Mouse (Mus musculus) erythroid progenitor cell, adult 5-6 weeks (primary cell): ENCODE measurements around the gene Svs1. TPM values are rescaled to one million over a fixed set of nuclear protein-coding genes. Genes with fewer than 3 reads are reported as not detected.

Experiments used
- total RNA-seq, 2 experiments: library from RNA; stranded (forward) in 1 of 2; stranded (reverse) in 1 of 2; fragments of 150-400 nt in 1 of 2; fragments of 186-747, 209-891 nt in 1 of 2; gene quantifications; 2 replicates each; pipeline versions ENCODE4 v1.2.3 to v1.2.4; 2015 to 2017; ENCODE audit warnings: low replicate concordance in 2 of 2

Svs1 gene
- total RNA-seq, 2 experiments from 2014 or later, result not detected

Other genes starting within 250 kb of the Svs1 start
- gene Gimap1, start 247.8 kb upstream of the Svs1 start, total RNA-seq (2015; ENCODE audit: low replicate concordance), result 4.3 and 7.1 TPM in 2 replicates
- 3.6 and 4.3 TPM in 2 replicates for gene Gimap1, start 247.8 kb upstream of the Svs1 start, total RNA-seq (2017; ENCODE audit: low replicate concordance)
- gene Gimap5, start 240.7 kb upstream of the Svs1 start, total RNA-seq (2015; ENCODE audit: low replicate concordance), result 8.0 and 23.4 TPM in 2 replicates
- 2.8 and 4.2 TPM in 2 replicates for gene Gimap5, start 240.7 kb upstream of the Svs1 start, total RNA-seq (2017; ENCODE audit: low replicate concordance)
- gene Gimap3, start 216.0 kb upstream of the Svs1 start, total RNA-seq (2015; ENCODE audit: low replicate concordance), result 8.8 and 14.1 TPM in 2 replicates
- gene Gimap3, start 216.0 kb upstream of the Svs1 start, total RNA-seq (2017; ENCODE audit: low replicate concordance), result 4.4 and 7.1 TPM in 2 replicates
- gene Tmem176a, start 145.9 kb upstream of the Svs1 start, total RNA-seq (2015; ENCODE audit: low replicate concordance), result 6.1 and 8.8 TPM in 2 replicates
- gene Tmem176a, start 145.9 kb upstream of the Svs1 start, total RNA-seq (2017; ENCODE audit: low replicate concordance), result 2.7 and 13.4 TPM in 2 replicates
- 15.5 and 18.4 TPM in 2 replicates for gene Tmem176b, start 145.4 kb upstream of the Svs1 start, total RNA-seq (2015; ENCODE audit: low replicate concordance)
- 3.6 and 15.5 TPM in 2 replicates for gene Tmem176b, start 145.4 kb upstream of the Svs1 start, total RNA-seq (2017; ENCODE audit: low replicate concordance)
- gene Aoc1, start 114.0 kb upstream of the Svs1 start, total RNA-seq (2015; ENCODE audit: low replicate concordance), result not detected in 2 replicates
- gene Aoc1, start 114.0 kb upstream of the Svs1 start, total RNA-seq (2017; ENCODE audit: low replicate concordance), result not detected in 2 replicates
- gene 1600015I10Rik, start 57.0 kb upstream of the Svs1 start, total RNA-seq (2015; ENCODE audit: low replicate concordance), result not detected in 2 replicates
- not detected in 2 replicates for gene 1600015I10Rik, start 57.0 kb upstream of the Svs1 start, total RNA-seq (2017; ENCODE audit: low replicate concordance)
- not detected in 2 replicates for gene Doxl2, start 11.9 kb upstream of the Svs1 start, total RNA-seq (2015; ENCODE audit: low replicate concordance)
- not detected in 2 replicates for gene Doxl2, start 11.9 kb upstream of the Svs1 start, total RNA-seq (2017; ENCODE audit: low replicate concordance)
- gene Gpnmb, start 49.7 kb downstream of the Svs1 start, total RNA-seq (2015; ENCODE audit: low replicate concordance), result 13.7 TPM in 1 of 2 replicates, not detected in the other
- gene Gpnmb, start 49.7 kb downstream of the Svs1 start, total RNA-seq (2017; ENCODE audit: low replicate concordance), result 0.13 TPM in 1 of 2 replicates, not detected in the other
- gene Malsu1, start 86.9 kb downstream of the Svs1 start, total RNA-seq (2015; ENCODE audit: low replicate concordance), result 4.2 and 21.6 TPM in 2 replicates
- gene Malsu1, start 86.9 kb downstream of the Svs1 start, total RNA-seq (2017; ENCODE audit: low replicate concordance), result 0.45 and 6.3 TPM in 2 replicates
- gene Igf2bp3, start 228.1 kb downstream of the Svs1 start, total RNA-seq (2015; ENCODE audit: low replicate concordance), result not detected in 2 replicates
- gene Igf2bp3, start 228.1 kb downstream of the Svs1 start, total RNA-seq (2017; ENCODE audit: low replicate concordance), result not detected in 2 replicates